Mouse (Mus musculus) G1E-ER4 (cell line): ENCODE data around the gene Fam229a. TPM values are rescaled to one million over a fixed set of nuclear protein-coding genes. Genes with fewer than 3 reads are reported as not detected.

Source experiments
- GATA1 ChIP-seq: IDR thresholded peaks from one replicate; pipeline ENCODE4 v1.8.0; 2012; ENCODE audit warnings: low read length, inconsistent platforms
- polyA plus RNA-seq: library from polyadenylated mRNA; stranded (reverse); fragments of >175 nt; gene quantifications from 2 replicates; pipeline ENCODE4 v1.2.3, GENCODE M21; 2012

Fam229a gene
- polyA plus RNA-seq, 1 experiment, result 0.29 TPM

DNA sequence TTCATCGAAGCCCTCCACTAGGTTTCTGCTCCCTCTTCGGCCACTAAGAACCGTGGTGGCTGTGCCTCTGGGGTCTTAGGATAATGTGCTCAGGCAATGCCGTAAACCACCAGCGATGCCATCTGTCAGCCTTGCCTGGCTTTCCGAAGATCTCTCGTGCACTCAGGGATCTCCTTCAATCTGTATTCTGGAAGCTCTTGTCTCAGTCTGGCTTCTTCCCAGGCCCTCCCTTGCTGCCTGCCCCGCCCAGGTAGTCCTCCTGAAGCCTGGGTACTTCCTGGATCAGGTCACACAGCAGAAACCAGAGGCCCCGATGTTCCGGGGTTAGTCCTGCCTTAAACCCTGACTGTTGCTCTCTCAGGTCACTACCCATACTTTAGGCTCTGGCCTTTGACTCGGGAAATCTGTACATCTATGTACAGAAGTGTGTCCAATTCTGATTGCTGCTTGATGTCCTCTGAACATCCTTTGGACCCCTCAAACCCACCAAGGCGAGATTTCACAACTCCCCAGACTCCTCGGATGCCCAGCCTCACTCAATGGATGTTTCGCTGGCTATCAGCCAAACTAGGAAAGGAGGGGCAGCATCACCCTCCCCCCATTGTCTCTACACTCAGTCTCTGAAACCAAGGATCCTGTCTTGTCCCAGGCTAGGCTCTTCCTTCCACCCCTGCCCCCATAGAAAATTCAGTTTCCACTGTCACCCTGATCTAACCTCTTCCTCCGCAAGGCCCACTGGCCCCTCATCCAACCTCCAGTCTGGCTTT is 18.0 kb downstream of the Fam229a start:
- TF ChIP-seq GATA1, result no peak

DNA sequence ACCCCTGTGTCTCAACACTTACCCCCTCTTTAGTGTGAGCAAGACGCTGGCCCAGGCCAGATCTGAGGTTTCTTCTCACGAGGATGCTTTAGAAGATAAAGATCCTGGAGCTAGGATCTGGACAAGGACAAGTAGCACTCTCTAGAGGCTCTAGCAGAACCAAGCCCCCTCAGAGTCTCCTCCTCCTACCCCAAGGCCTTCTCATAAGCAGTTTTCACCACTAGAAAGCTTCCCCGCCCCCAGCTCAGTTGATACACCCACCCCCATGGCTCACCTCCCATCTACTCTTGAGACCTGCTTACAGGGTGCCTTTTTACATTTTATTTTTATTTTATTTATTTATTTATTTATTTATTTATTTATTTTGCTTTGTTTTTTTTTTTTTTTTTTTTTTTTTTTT is 18.7 kb downstream of the Fam229a start:
- no peak for TF ChIP-seq GATA1

DNA sequence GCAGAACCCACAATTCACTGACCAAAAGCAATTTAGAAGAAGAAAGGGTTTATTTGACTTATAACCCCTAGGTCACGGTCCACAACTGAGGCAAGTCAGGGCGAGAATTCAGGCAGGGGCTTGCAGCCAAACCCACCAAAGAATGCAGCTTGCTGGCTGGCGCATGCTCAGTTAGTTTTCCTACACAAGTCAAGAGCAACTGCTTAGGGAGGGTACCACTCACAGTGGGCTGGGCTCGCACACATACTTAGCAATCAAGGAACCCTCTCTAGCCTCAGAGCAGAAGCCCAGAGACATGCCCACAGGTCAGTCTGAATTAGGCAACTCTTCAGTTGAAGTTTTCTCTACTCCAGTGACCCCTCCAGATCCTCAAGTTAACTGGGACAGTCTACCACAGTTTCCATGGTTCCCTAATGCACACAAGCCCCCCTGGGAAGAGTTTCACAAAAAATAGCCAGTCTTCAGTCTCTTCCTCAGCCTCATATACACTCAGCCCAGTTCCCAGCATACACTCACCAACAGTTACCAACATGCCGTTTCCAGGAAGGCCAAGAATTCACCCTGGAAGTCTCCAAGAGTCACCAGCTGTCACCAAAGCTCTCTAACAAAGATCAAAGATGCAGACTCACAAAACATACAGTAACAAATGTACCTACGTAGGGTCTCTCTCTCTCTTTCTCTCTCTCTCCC is 19.9 kb downstream of the Fam229a start:
- no peak for TF ChIP-seq GATA1

DNA sequence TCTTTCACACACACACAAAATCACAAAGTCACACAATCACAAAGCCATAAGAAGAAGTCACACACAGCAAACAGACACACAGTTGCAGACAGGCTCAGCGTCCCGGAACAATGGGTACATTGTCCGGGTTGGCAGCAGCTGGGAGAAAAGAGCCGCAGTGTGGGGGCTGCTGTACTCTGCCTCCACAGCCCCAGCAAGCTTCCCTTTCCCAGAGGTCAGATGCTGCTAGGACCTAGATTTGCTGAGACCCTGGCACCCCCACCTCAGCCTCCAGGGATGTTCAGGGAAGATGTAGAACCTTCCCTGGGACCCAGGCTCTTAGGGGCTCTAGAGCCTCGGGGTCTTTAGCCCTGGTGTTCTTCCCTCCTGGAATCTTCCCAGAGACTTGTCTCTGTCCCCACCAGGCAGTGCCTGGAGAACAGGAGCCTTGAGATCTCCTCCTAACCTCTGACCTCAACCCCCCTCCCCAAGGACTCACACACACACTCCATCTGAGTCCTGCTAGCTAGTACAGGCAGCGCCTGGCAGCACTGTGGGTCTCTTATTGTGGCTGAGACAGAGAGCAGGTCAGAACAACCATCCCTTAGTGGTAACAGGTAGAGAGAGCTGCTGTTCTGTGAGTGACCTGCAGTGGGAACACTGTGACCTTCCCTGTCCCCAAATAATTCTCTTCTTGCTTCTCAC is 20.6 kb downstream of the Fam229a start:
- TF ChIP-seq GATA1, result no peak

DNA sequence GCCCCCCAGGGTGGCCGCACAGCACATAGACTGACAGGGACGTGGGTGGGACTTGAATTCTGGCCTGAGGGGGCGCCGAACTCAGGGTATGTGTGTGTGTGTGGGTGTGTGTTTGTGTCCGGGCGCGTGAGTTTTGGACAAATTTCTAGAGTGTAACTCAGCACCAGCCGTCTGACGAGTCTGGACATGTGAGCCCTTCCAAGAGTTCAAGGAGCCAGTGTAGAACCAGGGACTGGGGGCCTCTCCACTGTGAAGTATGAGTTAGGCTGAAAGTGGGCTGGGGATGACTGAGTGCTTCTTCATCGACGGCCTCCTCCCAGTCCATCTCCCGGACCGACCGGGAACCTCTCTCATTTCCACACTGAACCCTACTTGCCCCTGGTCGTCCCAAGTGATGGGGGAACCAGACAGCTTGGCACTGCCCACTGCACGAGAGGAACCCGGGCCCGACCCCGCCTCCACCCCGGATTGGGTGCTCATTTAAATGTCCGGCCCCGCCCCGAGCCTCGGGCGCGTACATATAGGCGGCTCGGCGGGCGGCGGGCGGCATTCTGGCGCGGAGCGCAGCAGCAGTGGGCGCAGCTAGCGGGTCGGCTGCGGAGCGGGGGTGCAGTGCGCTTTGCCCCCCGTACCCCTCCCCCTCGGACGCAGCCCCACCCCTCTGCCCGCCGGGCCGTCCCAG is 22.2 kb downstream of the Fam229a start, which contains the start of gene Marcksl1:
Gene Marcksl1 (plus strand): TSS at position 496 of the 682 bp plus-strand sequence.
- TF ChIP-seq GATA1, result no peak

DNA sequence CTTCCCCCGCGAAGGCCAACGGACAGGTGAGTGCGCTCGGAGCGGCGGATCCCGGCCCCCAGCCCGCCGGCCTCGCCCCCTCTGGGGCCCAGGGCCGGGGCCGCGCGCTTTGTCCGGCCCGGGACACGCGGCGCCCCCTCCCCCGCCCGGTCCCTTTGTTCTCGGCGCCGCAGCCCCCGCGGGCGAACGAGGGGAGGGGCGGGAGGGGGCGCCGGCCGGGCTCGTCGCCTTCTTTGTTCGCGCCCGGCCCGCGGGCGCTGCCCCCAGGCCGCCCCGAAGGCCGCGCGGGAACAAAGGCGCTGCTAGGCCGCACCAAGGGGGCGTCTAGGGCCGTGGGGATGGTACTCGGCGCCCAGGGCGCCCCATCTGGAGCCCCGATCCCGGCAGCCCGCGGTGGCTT is 22.9 kb downstream of the Fam229a start:
- TF ChIP-seq GATA1, result no peak

DNA sequence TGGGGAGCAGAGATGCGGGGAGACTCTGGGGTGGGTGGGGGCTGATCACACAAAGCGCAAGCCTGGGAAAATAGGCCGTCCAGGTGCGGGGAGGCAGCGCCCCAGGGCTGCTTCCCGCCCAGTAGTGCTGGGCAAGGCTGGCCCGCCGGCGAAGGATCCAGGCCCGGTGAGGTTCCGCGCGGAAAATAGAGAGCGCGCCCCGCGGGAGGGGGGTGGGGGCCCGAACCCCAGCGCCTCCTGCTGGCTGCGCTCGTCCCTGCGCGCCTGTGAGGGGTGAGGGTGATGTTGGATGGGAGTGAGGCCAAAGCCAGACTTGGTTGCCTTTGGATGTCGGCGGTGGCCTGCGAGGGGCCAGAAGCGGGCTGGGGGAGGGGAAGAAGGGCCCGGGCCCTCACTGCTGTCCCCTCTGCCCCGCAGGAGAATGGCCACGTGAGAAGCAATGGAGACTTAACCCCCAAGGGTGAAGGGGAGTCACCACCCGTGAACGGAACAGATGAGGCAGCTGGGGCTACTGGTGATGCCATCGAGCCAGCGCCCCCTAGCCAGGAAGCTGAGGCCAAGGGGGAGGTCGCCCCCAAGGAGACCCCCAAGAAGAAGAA is 23.4 kb downstream of the Fam229a start:
- no peak for TF ChIP-seq GATA1

DNA sequence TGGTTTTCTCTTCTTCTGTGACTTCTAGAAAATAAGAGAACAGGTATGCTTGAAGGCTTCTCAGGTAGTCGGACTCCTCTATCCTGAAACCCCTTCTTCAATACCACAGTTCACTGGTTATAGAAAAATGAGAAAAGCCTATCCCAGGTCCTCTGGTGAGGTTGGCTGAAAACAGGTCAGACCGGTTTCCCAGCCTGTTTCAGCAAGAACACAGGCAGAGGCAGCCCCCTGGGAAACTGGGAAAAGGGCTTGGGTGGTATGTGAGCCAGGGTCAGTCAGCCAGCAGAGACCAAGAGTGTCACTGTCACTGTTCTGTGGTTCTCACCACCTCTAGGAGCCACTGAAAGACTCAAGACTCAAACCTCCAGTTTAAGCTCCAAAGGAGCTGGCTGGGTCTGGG is 25.9 kb downstream of the Fam229a start:
- no peak for TF ChIP-seq GATA1

DNA sequence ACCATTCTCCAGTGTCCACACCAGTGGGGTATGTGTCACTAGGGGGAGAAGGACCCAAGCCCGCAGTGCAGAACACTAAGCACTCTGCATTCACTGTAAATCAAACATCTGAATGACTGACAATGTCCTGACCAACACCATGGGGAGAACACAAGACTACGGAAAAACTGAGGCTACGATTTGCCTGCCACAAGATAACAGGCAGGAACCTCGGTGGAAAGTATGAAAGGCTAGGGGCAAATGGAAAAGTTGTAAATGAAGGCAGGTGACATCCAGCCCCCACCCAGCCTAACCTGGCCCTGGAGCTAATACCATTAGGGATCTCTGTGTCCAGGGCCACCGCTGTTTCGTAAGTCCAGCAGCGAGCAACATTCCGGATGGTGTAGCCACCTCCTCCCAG is 27.5 kb downstream of the Fam229a start:
- TF ChIP-seq GATA1, result no peak

DNA sequence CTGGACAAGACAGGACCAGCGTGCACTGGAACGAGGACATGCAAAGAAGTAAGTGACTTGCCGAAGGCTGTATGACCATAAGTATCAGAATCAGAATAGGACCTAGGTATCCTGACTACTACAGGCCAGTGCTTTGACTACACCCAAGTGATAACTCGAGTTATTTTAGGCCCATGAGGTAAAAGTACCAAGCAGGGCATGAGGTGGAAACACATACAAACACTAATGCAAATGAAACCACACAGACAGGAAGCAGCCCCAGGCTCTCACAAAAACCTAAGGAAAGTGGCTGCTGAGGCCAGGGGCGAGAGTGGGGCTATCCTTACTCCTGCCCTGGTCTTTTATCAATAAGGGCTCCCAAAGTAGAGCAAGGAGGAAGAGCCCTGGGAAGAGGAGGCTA is 34.3 kb downstream of the Fam229a start:
- no peak for TF ChIP-seq GATA1

DNA sequence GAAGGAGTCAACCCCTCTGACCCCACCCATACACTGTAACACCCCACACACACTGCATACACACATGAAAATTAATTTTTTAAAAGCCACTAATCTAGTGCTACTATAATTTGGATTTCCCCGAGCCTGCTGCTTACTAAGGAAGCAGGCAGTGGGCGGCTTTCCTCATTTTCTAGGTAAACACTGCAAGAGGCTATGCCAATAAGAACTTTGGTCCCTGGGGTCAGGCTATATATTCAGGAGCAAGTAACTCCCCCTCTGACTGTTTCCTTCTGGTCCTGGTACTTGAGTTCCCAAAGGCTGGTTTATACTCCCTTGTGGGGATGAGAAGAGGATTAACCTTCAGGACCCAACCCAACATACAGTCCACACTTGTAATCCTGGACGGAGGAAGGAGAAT is 34.9 kb downstream of the Fam229a start:
- TF ChIP-seq GATA1, result no peak

DNA sequence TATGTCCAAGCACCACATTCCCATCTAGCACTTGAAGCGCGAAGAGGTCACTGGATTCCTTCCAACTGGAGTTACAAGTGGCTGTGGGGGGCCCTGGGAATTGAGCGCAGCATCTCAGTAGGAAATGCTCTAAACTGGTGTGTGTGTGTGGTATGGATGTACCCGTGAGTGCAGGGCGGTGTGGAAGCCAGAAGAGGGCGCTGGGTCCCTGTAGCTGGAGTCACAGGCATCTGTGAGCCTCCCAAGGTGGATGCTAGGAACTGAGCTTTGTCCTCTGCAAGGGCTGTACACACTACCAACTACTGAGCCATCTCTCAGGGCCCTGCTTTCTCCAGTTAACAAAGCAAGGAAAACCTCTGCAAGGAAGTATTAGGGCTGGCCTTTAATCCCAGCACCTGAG is 49.0 kb downstream of the Fam229a start:
- TF ChIP-seq GATA1, result no peak

Other genes starting within 250 kb of the Fam229a start
- gene C77080, start 229.8 kb upstream of the Fam229a start, polyA plus RNA-seq, result 85.3 and 86.0 TPM in 2 replicates
- gene Sync, start 203.6 kb upstream of the Fam229a start, polyA plus RNA-seq, result 0.30 and 0.36 TPM in 2 replicates
- 43.9 and 60.0 TPM in 2 replicates for gene Rbbp4, start 155.8 kb upstream of the Fam229a start, polyA plus RNA-seq
- 1.6 and 2.5 TPM in 2 replicates for gene Zbtb8os, start 155.5 kb upstream of the Fam229a start, polyA plus RNA-seq
- 1.4 and 1.6 TPM in 2 replicates for gene Zbtb8a, start 113.1 kb upstream of the Fam229a start, polyA plus RNA-seq
- gene Zbtb8b, start 50.3 kb upstream of the Fam229a start, polyA plus RNA-seq, result not detected in 2 replicates
- gene Bsdc1, start 29.6 kb upstream of the Fam229a start, polyA plus RNA-seq, result 33.0 and 35.8 TPM in 2 replicates
- gene Tssk3, start 168 bp upstream of the Fam229a start, polyA plus RNA-seq, result not detected in 2 replicates
- gene Marcksl1, start 22.4 kb downstream of the Fam229a start, polyA plus RNA-seq, result 53.1 and 74.7 TPM in 2 replicates
- gene Hdac1, start 51.5 kb downstream of the Fam229a start, polyA plus RNA-seq, result 64.1 and 71.1 TPM in 2 replicates
- gene Lck, start 82.5 kb downstream of the Fam229a start, polyA plus RNA-seq, result 2.6 TPM in 2 replicates
- gene Fam167b, start 87.4 kb downstream of the Fam229a start, polyA plus RNA-seq, result not detected in 2 replicates
- 154 and 193 TPM in 2 replicates for gene Eif3i, start 109.5 kb downstream of the Fam229a start, polyA plus RNA-seq
- gene Tmem234, start 109.5 kb downstream of the Fam229a start, polyA plus RNA-seq, result 241 and 317 TPM in 2 replicates
- 0.45 TPM in 1 of 2 replicates, not detected in the other for gene Dcdc2b, start 123.1 kb downstream of the Fam229a start, polyA plus RNA-seq
- 8.6 and 11.3 TPM in 2 replicates for gene Iqcc, start 127.9 kb downstream of the Fam229a start, polyA plus RNA-seq
- 11.2 and 16.2 TPM in 2 replicates for gene Ccdc28b, start 132.8 kb downstream of the Fam229a start, polyA plus RNA-seq
- gene Txlna, start 149.9 kb downstream of the Fam229a start, polyA plus RNA-seq, result 78.1 and 89.7 TPM in 2 replicates
- 11.5 and 29.1 TPM in 2 replicates for gene Kpna6, start 181.6 kb downstream of the Fam229a start, polyA plus RNA-seq
- gene Tmem39b, start 205.6 kb downstream of the Fam229a start, polyA plus RNA-seq, result 31.2 and 34.9 TPM in 2 replicates